In the genomic region with DNA sequence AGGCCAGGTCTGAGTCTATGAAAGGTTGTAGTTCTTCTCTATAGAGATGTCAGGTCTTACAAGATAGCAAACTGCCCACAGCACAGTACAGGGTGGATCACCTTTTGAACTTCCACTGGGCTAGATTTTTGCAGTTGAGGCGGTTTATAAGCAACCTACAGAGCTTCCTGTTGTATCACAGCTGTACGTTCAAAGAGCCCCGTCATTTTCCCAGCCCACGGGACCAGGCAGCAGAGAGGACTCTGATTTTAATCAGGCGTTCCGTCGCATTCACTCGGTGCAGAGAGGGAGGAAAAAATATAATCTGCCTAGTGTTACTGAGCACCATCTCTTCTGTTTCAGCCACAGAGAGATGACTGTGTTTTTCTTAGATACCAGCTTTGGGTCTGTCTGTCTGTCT, we compare ENCODE assay signal across 11 mouse cellular contexts.
A peak's percentile ranks its signal among the peaks of the same experiment; 100 is the strongest.
DNase-seq lines count a peak whose midpoint lies in the region; ATAC-seq and TF ChIP-seq lines count a peak whose summit lies in the region.
"Had no signal": no experiment of that assay in that cellular context is flagged by ENCODE, and none has a peak within 500 bp of the region (broad histone marks: within the 10 kb centered on the region; RNA-seq: fewer than 3 reads in every experiment).

No protein-coding gene starts in this region.

- 23% methylated on average over 8 of the region's 8 CpGs for WGBS in heart, embryonic 10.5 days
- 22% methylated on average over 8 of the region's 8 CpGs for WGBS in midbrain, embryonic 14.5 days
- WGBS in midbrain, embryonic 15.5 days: 28% methylated on average over 8 of the region's 8 CpGs
- WGBS in hindbrain, postnatal 0 days: 37% methylated on average over 8 of the region's 8 CpGs

- H3K4me3 ChIP-seq in heart, embryonic 10.5 days: no peak overlapping the region
- no peak overlapping the region for H3K4me3 ChIP-seq in midbrain, embryonic 14.5 days (replicated peaks; ENCODE audit: low read depth, low read length)
- no peak overlapping the region for H3K4me3 ChIP-seq in midbrain, embryonic 15.5 days
- H3K4me3 ChIP-seq in hindbrain, postnatal 0 days (ENCODE audit: low read length): no peak overlapping the region
- H3K4me3 ChIP-seq: embryonic facial prominence, embryonic 15.5 days; lung, embryonic 15.5 days had no signal

- H3K4me2 ChIP-seq in midbrain, embryonic 14.5 days (ENCODE audit: low read length): no peak overlapping the region
- H3K4me2 ChIP-seq in midbrain, embryonic 15.5 days: no peak overlapping the region
- H3K4me2 ChIP-seq in hindbrain, postnatal 0 days (ENCODE audit: low read depth, low read length): no peak overlapping the region
- H3K4me2 ChIP-seq: embryonic facial prominence, embryonic 15.5 days; lung, embryonic 15.5 days had no signal

- H3K4me1 ChIP-seq in heart, embryonic 10.5 days: peaks cover 34% of the 10 kb centered on the region
- peaks cover 12% of the 10 kb centered on the region for H3K4me1 ChIP-seq in midbrain, embryonic 14.5 days (ENCODE audit: control insufficient read depth, insufficient read depth, low read length)
- H3K4me1 ChIP-seq in midbrain, embryonic 15.5 days: peaks cover 15% of the 10 kb centered on the region
- H3K4me1 ChIP-seq in hindbrain, postnatal 0 days (ENCODE audit: insufficient read depth, low read length): 0 out of 2 replicates have a peak, but pooled peaks cover 6% of the 10 kb centered on the region

- intact Hi-C loops in heart, postnatal 36 days (cut with DNase I): loop anchor here (5.0 kb wide), 1 partner anchor 137 kb away; the partner anchor contains the start of gene Sh3rf1
- intact Hi-C loops in left cerebral cortex, postnatal 4 days (cut with DNase I): loop anchor here (10.0 kb wide), 1 partner anchor 134 kb away; the partner anchor contains the start of gene Sh3rf1

- TF ChIP-seq CTCF in hindbrain, postnatal 0 days (IDR thresholded peaks at IDR 0.05; ENCODE audit: low read depth): no peak

- H3K27ac ChIP-seq in heart, embryonic 10.5 days: peak overlapping the region; percentile 22; the same call in 1 of the 2 replicates
- H3K27ac ChIP-seq in midbrain, embryonic 14.5 days (replicated peaks; ENCODE audit: low read depth, low read length): no peak overlapping the region
- no peak overlapping the region for H3K27ac ChIP-seq in midbrain, embryonic 15.5 days
- H3K27ac ChIP-seq in hindbrain, postnatal 0 days: no peak overlapping the region
- H3K27ac ChIP-seq: embryonic facial prominence, embryonic 15.5 days; lung, embryonic 15.5 days had no signal

- DNase-seq in heart, embryonic 10.5 days (ENCODE audit: low spot score): no peak
- DNase-seq in heart, postnatal 36 days: no peak
- peak; percentile 53 for DNase-seq in midbrain, embryonic 14.5 days
- peak; percentile 33 for DNase-seq in hindbrain, postnatal 0 days (ENCODE audit: low spot score)
- DNase-seq in thymus, postnatal 4 days: peak; percentile 50
- DNase-seq in adrenal gland, adult (ENCODE audit: inconsistent age in 2 of 2, low spot score in 1 of 2): no peak
- no peak for DNase-seq in left cerebral cortex, postnatal 4 days
- DNase-seq: cerebellum, adult 11-12 months had no signal

- H3K9ac ChIP-seq in midbrain, embryonic 14.5 days (replicated peaks; ENCODE audit: low read length): no peak overlapping the region
- no peak overlapping the region for H3K9ac ChIP-seq in midbrain, embryonic 15.5 days
- no peak overlapping the region for H3K9ac ChIP-seq in hindbrain, postnatal 0 days (replicated peaks; ENCODE audit: low read length)
- H3K9ac ChIP-seq: embryonic facial prominence, embryonic 15.5 days; lung, embryonic 15.5 days had no signal

- H3K27me3 ChIP-seq in heart, embryonic 10.5 days (ENCODE audit: insufficient read depth, poor library complexity, severe bottlenecking): no peaks in the 10 kb centered on the region
- H3K27me3 ChIP-seq in midbrain, embryonic 14.5 days (ENCODE audit: control insufficient read depth, insufficient read depth, low read length): no peaks in the 10 kb centered on the region
- H3K27me3 ChIP-seq in midbrain, embryonic 15.5 days (replicated peaks): no peaks in the 10 kb centered on the region
- H3K27me3 ChIP-seq in hindbrain, postnatal 0 days (ENCODE audit: insufficient read depth, low read length): no peaks in the 10 kb centered on the region
- H3K27me3 ChIP-seq: embryonic facial prominence, embryonic 15.5 days; lung, embryonic 15.5 days had no signal

- no peak for ATAC-seq in midbrain, embryonic 14.5 days (ENCODE audit: low FRiP score, low TSS enrichment)
- no peak for ATAC-seq in midbrain, embryonic 15.5 days (replicated peaks)
- no peak for ATAC-seq in hindbrain, postnatal 0 days

- peaks cover 4% of the 10 kb centered on the region for H3K36me3 ChIP-seq in heart, embryonic 10.5 days
- H3K36me3 ChIP-seq in midbrain, embryonic 14.5 days (ENCODE audit: control insufficient read depth, insufficient read depth, low read length): peaks cover 7% of the 10 kb centered on the region; the same call in 1 of the 2 replicates
- H3K36me3 ChIP-seq in midbrain, embryonic 15.5 days (replicated peaks): no peaks in the 10 kb centered on the region
- H3K36me3 ChIP-seq in hindbrain, postnatal 0 days (ENCODE audit: insufficient read depth, low read length): no peaks in the 10 kb centered on the region; the same call in 1 of the 2 replicates

- H3K9me3 ChIP-seq in heart, embryonic 10.5 days: no peaks in the 10 kb centered on the region
- no peaks in the 10 kb centered on the region for H3K9me3 ChIP-seq in midbrain, embryonic 14.5 days (ENCODE audit: control insufficient read depth, low read length)
- H3K9me3 ChIP-seq in midbrain, embryonic 15.5 days: no peaks in the 10 kb centered on the region
- H3K9me3 ChIP-seq in hindbrain, postnatal 0 days (ENCODE audit: low read length): no peaks in the 10 kb centered on the region
- H3K9me3 ChIP-seq: embryonic facial prominence, embryonic 15.5 days; lung, embryonic 15.5 days had no signal

Comparison
In these comparisons a context has a peak if more than half of its experiments do, and no peak if none do; other contexts are left out.
1. DNase-seq: peak in midbrain, embryonic 14.5 days (single experiment), hindbrain, postnatal 0 days (single experiment) and thymus, postnatal 4 days (single experiment); none in heart, embryonic 10.5 days (single experiment), heart, postnatal 36 days (0 of 2), adrenal gland, adult (0 of 2) and left cerebral cortex, postnatal 4 days (single experiment).